Mouse (Mus musculus): ENCODE results near the gene Plp1.

The Plp1 gene

DNA sequence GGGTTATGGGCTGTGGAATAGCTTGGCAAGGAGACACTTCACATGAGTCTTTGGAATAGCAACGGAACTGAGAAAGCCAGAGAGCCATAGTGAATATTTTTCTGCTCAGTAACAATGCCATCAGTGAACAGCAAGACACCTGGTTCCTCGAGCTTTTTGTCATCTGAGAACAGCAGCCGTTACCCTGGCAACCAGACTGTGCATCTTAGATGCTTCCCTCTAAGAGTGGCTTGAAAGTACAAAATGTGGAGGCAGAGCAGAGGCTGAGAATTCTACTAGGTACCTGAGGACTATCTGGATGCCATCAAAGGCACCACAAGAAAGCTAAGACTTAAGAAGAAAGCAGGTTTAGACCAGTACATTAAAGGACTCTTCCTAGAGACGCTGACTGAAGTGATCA is 2.5 kb downstream of the Plp1 start:
- no peak overlapping the region for H3K4me3 ChIP-seq (replicated peaks; ENCODE audit: low read length)
- H3K4me1 ChIP-seq (replicated peaks; ENCODE audit: low read depth, low read length) = peaks cover 13% of the 10 kb centered on the region
- TF ChIP-seq POU5F1 (IDR thresholded peaks at IDR 0.05; ENCODE audit: borderline replicate concordance, low read length) (no peak), CTCF (conservative IDR thresholded peaks at IDR 0.05; ENCODE audit: low read length) (no peak), NANOG (IDR thresholded peaks at IDR 0.05; ENCODE audit: borderline replicate concordance, low read length) (no peak)

DNA sequence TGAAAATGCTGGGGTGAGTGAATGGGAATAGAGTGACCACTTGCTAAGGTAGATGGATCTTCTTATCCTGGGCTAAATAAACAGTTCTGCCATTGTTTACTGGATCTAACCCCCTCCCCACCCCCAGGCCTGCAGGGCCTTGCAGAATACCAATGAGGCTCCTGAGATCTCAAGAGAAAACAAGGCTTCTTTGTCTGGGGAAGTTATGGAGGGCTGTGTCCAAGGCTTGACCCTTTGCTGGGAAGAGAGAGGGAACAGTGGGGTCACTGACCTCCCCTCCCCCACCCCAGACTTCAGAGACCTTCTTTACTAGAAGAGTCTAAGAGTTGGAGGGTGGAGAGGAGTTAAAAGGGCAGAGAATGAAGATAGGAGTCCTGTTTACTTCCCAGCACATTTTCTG is 6.1 kb downstream of the Plp1 start:
- Histone ChIP-seq H3K36me3 (ENCODE audit: insufficient read depth, low read length) (0 out of 2 replicates have a peak, but pooled peaks cover 6% of the 10 kb centered on the region), H3K27me3 (ENCODE audit: insufficient read depth, low read length) (no peaks in the 10 kb centered on the region), H3K4me3 (replicated peaks; ENCODE audit: low read length) (no peak overlapping the region), H3K9me3 (ENCODE audit: low read length) (no peaks in the 10 kb centered on the region), H3K4me1 (replicated peaks; ENCODE audit: low read depth, low read length) (peaks cover 13% of the 10 kb centered on the region)
- TF ChIP-seq POU5F1 (IDR thresholded peaks at IDR 0.05; ENCODE audit: borderline replicate concordance, low read length) (no peak), CTCF (conservative IDR thresholded peaks at IDR 0.05; ENCODE audit: low read length) (no peak), NANOG (IDR thresholded peaks at IDR 0.05; ENCODE audit: borderline replicate concordance, low read length) (no peak)

More for the DNA sequence above, 2.5 kb downstream of the Plp1 start:
- Histone ChIP-seq H3K27me3 (ENCODE audit: insufficient read depth, low read length) (no peaks in the 10 kb centered on the region), H3K9me3 (ENCODE audit: low read length) (no peaks in the 10 kb centered on the region), H3K36me3 (ENCODE audit: insufficient read depth, low read length) (0 out of 2 replicates have a peak, but pooled peaks cover 6% of the 10 kb centered on the region)

DNA sequence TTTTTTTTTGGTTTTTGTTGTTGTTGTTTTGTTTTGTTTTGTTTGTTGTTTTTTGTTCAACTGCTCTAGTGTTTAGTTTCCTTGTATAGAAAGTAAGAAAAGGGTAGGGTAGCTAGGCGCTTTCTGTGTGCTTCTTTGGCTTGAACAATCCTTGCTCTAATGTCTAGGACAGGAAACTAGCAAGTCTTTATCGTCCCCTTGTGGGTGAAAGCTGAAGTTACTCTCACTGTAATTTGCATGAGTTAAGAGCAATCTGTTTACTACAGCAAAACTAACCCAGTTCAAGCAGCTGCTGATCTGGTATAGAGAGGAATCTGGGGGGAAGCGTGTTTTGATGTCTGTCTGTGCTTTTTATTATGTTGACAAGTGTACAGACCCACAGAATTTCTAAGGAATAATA is 27.8 kb downstream of the Plp1 start:
- H3K4me3 ChIP-seq (replicated peaks; ENCODE audit: low read length) = no peak overlapping the region
- H3K27me3 ChIP-seq (ENCODE audit: insufficient read depth, low read length) = no peaks in the 10 kb centered on the region
- H3K4me1 ChIP-seq (replicated peaks; ENCODE audit: low read depth, low read length) = no peaks in the 10 kb centered on the region
- no peaks in the 10 kb centered on the region for H3K36me3 ChIP-seq (ENCODE audit: insufficient read depth, low read length)
- H3K9me3 ChIP-seq (ENCODE audit: low read length) = no peaks in the 10 kb centered on the region
- TF ChIP-seq CTCF (conservative IDR thresholded peaks at IDR 0.05; ENCODE audit: low read length) (peak; percentile 81), POU5F1 (IDR thresholded peaks at IDR 0.05; ENCODE audit: borderline replicate concordance, low read length) (no peak)

DNA sequence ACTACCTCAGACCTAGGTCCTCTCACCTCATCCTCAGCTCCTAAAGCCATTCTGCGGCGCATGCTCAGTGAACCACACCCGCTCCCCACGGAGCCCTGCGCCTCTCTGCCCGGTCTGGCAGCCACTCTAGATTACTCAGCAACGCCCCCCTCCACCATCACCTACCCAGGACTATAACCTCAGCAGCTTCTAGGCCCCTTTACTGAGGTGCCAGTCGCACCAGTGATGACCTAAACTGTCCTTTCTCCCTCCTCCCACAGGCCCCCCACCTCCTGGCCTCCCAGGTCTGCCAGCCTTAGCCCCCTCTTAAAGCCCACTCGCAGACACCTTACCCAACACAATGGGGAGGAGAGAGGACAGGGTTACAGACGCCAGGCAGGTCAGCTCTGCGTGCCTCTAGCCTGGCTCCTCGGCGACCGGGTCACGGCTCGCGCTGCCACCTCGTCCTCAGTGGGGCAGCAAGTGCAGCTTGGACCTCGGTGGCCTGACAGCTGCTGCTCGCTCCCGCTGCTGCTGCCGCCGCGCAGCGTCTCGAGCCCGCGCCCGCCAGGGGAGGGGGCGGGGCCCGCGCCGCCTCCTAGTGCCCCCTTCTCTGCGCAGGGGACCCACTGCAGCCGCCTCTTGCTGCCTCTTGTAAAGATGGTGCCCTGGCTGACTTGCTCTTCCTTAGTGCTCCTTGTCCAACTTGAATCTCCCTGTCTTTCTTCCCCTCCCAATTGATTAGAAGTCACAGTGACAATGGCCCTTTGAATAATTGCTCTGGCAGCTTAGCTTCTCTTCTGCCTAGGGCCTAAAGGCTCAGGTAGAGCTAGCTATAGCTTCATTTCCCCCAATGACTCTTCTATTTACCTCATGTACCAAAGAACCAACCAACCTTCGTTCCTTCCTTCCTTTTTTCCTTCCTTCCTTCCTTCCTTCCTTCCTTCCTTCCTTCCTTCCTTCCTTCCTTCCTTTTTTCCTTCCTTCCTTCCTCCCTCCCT is 45.9 kb downstream of the Plp1 start, which contains the start of gene Rab9b:
Gene Rab9b (minus strand): TSS at position 695 of the 980 bp plus-strand sequence.
- Histone ChIP-seq H3K9me3 (ENCODE audit: low read length) (no peaks in the 10 kb centered on the region), H3K4me3 (replicated peaks; ENCODE audit: low read length) (peak within 1 kb of the TSS; percentile 76), H3K4me1 (replicated peaks; ENCODE audit: low read depth, low read length) (no peaks in the 10 kb centered on the region), H3K36me3 (ENCODE audit: insufficient read depth, low read length) (no peaks in the 10 kb centered on the region), H3K27me3 (ENCODE audit: insufficient read depth, low read length) (peaks cover 3% of the 10 kb centered on the region; the same call in 1 of the 2 replicates)
- TF ChIP-seq NANOG (IDR thresholded peaks at IDR 0.05; ENCODE audit: borderline replicate concordance, low read length) (no peak), POU5F1 (IDR thresholded peaks at IDR 0.05; ENCODE audit: borderline replicate concordance, low read length) (no peak), CTCF (conservative IDR thresholded peaks at IDR 0.05; ENCODE audit: low read length) (no peak)
